Mouse (Mus musculus) spleen, adult 10 weeks (tissue): ENCODE measurements around the gene Tmem190. TPM values are rescaled to one million over a fixed set of nuclear protein-coding genes. Genes with fewer than 3 reads are reported as not detected.

ENCODE experiments used
- polyA plus RNA-seq: library from polyadenylated mRNA; stranded (reverse); fragments of 350-450 nt; fragmentation: Illumina TruSeq; extraction: RNeasy Lipid Tissue Mini Kit (QIAGEN cat#74804); gene quantifications from one replicate; pipeline ENCODE4 v1.2.3, GENCODE M21; 2015; ENCODE audit warnings: low replicate concordance; ENCODE audit not compliant: insufficient read depth

Tmem190 gene
- polyA plus RNA-seq = not detected

DNA sequence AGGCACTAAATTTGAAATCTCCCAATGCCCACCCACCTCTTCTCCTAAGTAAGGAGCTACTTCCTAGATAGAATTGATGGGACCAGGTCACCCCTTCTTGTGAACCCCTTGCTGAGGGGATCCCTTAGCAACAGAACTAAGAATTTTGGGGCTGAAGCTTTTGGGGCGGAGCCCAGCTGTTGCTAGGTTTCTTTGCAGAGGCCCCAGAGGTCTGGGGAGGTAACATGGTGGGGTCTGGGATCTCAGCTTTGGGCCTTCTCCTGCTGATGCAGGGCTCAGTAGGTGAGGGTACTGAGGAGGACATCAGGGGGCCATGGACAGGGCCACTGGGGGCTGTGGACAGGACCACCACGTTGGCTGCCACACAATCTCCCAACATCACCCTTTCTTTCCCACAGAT lies at the start of gene Tmem190, which contains the start of gene Il11:
Gene Tmem190 (plus strand): TSS at position 179 of the 400 bp plus-strand sequence.
Gene Il11 (minus strand): TSS at position 101 of the 400 bp plus-strand sequence.

DNA sequence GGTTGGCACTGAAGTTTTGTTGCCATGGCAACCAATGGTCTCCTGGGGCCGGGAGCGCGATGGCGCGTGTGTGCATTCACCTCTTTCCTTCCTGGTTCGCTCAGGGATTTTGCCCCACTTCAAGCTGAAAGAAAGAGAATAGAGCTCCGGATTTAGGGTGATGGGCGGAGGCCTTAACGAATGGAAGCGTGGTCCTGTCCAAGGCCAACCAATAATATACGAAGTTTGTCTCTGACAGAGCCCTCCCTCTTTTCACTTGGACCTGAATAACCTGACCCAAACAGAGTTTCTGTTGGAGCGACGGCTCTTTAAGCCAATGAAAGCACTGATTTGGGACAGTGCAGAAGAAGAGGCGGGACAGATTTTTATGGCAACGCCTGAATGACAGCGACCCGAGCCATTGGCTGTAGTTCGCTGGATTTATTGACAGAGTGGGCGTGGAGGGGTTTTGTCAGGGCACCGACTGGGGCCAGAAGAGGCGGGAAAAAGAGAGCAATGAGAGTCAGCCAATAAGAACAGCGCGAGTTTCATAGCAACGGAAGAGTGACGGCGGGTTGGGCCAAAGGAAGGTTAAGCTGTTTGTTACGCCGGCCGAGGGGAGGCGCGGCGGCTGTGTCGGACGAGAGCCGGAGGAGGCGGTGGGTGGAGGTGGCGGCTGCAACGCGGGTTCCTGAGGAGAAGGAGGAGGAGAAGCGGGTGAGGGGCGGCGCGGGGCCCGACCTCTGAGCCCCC lies 43.0 kb upstream of the Tmem190 start, which contains the start of gene Kmt5c:
Gene Kmt5c (plus strand): TSS at position 572 of the 732 bp plus-strand sequence.

DNA sequence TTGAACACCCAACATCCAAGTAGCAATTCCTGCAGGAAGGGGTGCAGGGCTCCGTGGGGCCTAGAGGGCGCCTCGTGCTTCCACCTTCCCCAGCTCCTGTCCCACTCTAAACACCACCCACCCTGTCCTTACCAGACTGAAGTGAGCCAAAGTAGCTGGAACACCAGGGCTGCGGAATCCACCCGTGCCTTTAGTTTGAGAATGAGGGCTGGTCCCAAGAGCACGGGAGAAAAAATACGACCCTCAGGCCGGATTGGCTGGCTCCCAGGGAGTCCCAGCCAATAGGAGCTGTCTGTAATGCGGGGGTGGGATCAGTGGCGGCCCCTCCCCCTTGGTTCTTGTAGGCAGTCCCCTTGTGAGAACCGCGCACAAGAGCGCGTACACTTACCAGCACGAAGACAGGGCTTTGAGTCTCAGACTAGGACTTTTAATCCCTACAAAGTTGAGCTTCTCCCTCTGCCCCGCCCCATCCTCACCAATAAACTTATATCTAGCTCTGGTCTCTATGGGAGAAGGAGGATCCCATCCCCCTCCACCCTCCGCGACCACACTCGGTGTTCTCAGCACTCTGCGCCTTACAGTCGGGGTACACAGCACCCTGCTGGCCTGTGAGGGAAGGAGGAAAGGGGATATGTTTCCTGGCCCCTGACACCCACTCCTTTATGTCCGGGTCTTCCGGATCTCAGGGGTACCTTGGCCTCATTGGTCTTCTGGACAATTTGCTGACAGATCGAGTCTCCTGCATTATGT lies 29.7 kb upstream of the Tmem190 start, which contains the start of gene Cox6b2:
Gene Cox6b2 (minus strand): TSS at position 274 of the 750 bp plus-strand sequence.

DNA sequence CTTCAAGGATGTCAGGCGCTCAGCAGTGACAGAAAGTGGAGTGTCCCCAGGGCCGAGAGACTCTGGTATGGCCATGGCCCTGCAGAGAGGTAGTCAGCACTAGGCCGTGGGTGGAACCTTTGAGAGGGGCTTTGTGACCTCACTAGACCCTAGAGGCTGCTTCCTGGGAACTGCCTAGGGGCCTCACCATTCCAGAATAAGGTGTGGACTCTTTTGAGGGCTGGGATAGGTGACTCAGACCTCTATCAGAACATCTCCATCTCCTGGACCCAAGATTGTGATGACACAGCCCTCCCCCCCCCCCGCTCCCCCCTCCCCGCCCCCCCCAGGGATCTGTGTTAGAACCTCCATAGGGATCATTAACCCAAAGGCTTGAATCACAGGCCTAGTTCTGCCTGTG lies 11.5 kb upstream of the Tmem190 start, which contains the start of gene Fam71e2:
Gene Fam71e2 (minus strand): TSS at position 101 of the 400 bp plus-strand sequence.

DNA sequence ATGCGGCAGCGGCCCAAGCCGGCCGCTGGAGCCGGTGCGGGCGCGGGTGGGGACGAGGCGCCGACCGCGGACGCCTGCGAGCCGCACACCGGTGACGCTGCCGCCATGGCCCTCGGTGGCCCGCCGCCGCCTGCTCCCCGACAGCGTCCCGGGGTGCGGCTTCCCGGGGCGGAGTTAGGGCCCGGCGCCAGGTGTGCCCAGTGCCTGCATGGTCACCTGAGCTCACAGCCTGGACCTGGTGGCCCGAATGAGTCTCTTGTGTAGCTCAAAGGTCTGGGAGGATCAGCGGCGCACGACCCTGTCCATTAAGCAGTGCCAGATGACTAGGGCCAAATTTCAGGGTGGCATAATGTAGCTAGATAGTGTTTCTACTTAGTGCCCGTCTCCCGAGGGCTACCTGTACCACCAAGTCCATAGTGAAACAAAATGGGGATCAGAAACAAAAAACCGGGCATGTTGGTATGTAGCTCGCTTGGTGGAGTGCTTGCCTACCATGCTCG lies 6.7 kb downstream of the Tmem190 start, which contains the start of gene Tmem238:
Gene Tmem238 (minus strand): TSS at position 221 of the 500 bp plus-strand sequence.

DNA sequence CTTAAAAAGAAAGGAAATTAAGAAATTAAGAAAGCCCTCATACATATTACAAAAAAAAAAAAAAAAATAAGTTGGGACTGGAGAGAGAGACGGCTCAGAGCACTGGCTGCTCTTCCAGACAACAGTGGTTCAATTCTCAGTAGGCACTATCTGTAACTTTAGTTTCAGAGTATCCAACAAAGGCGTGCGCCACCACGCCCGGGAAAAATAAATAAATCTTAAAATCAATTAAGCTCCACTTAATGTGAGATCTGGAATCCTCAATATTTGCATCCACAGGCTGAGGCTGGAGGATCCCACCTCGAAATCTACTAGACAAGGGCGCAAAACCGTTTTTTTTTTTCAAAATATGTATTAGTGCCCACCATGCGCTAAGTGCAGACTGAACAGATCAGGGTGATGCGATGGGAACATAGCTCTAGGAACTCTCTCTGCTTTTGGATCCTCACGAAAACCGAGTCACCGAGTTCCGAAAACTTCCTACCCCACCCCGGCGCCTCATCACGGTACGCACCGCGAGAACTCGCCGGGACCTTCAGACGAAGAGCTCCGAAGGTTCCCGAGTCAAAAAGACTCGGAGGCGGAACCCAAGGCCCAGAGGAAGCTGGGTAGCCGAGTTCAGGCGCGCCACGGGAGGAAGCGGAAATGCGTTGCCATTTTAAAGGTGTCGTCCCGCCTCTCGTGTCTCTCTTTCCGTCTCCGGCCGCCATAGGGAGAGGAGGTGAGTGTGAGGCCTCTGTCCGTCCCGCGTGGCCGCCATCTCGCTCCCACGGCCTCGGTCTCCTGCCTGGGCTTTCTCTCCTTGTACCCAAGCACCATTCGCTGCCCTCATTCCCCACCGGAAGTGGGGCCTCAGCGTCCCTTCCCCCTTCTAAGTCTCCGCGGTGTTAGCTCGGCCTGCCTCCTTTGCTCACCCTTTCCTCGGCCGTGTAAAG lies 9.8 kb downstream of the Tmem190 start, which contains the start of gene Rpl28:
Gene Rpl28 (plus strand): TSS at position 597 of the 935 bp plus-strand sequence.

DNA sequence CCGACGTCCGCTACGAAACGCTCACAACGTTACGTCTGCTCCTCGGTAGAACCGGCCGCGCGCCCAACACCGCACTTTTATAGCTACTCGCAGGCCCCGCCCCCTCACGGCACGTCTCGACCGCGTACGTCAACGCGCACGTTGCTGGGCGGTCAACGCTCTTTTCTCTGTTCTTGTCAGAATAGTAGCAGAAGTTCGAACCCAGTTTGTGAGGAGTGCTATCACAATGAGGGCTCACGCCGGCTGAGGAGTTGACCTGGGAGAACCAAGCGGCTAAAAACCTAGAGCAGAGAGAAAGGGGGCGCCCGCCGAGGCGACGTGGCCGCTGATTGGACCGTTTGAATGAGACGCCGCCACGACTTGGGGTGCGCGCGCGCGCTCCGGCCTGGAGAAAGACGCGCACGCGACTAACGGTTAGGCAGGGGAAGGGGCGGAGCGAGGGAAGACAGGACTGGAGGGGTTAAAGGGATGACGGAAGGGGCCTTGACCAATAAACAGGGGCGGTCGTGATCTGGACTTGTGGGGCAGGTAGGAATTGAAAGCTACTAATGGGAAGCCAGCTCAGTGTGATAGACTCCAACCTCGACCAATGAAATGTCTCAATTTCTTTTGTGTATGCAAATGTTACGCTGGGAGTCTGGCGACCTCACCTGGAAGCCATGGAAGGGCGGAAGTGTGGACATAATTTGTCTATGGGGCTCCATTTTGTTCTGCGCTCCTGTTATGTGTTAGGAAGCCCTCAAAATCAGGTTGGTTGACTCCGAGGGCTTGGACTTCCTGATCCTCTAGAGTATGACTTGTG lies 29.8 kb downstream of the Tmem190 start, which contains the start of gene Ube2s:
Gene Ube2s (minus strand): TSS at position 288 of the 802 bp plus-strand sequence.

Other genes with a start within 250 kb of the Tmem190 start
- gene Syt5, start 235.4 kb upstream of the Tmem190 start, polyA plus RNA-seq = 0.18 TPM
- gene Ptprh, start 178.9 kb upstream of the Tmem190 start, polyA plus RNA-seq = 0.14 TPM
- gene Tmem86b, start 151.5 kb upstream of the Tmem190 start, polyA plus RNA-seq = 12.5 TPM
- gene Ppp6r1, start 123.9 kb upstream of the Tmem190 start, polyA plus RNA-seq = 69.8 TPM
- gene Hspbp1, start 97.9 kb upstream of the Tmem190 start, polyA plus RNA-seq = 4.8 TPM
- gene Brsk1, start 92.3 kb upstream of the Tmem190 start, polyA plus RNA-seq = 0.57 TPM
- 8.1 TPM for gene Tmem150b, start 57.7 kb upstream of the Tmem190 start, polyA plus RNA-seq
- 30.4 TPM for gene Kmt5c, start 42.8 kb upstream of the Tmem190 start, polyA plus RNA-seq
- 5.1 TPM for gene Cox6b2, start 29.8 kb upstream of the Tmem190 start, polyA plus RNA-seq
- gene Fam71e2, start 11.6 kb upstream of the Tmem190 start, polyA plus RNA-seq = not detected
- 0.11 TPM for gene Il11, start 78 bp upstream of the Tmem190 start, polyA plus RNA-seq
- gene Tmem238, start 6.7 kb downstream of the Tmem190 start, polyA plus RNA-seq = 1.6 TPM
- gene Rpl28, start 9.9 kb downstream of the Tmem190 start, polyA plus RNA-seq = 457 TPM
- gene Ube2s, start 29.7 kb downstream of the Tmem190 start, polyA plus RNA-seq = 78.0 TPM
- gene Shisa7, start 61.8 kb downstream of the Tmem190 start, polyA plus RNA-seq = 0.07 TPM
- gene Isoc2b, start 87.3 kb downstream of the Tmem190 start, polyA plus RNA-seq = 9.3 TPM
- gene Isoc2a, start 94.2 kb downstream of the Tmem190 start, polyA plus RNA-seq = 4.7 TPM
- not detected for gene Gm36210, start 123.6 kb downstream of the Tmem190 start, polyA plus RNA-seq
- gene Zfp628, start 132.3 kb downstream of the Tmem190 start, polyA plus RNA-seq = 1.1 TPM
- gene Nat14, start 139.1 kb downstream of the Tmem190 start, polyA plus RNA-seq = 2.1 TPM
- gene Ssc5d, start 142.8 kb downstream of the Tmem190 start, polyA plus RNA-seq = 1.2 TPM
- 0.76 TPM for gene Sbk2, start 181.5 kb downstream of the Tmem190 start, polyA plus RNA-seq
- gene Sbk3, start 188.2 kb downstream of the Tmem190 start, polyA plus RNA-seq = not detected
- gene Zfp579, start 213.2 kb downstream of the Tmem190 start, polyA plus RNA-seq = 38.0 TPM
- 1.5 TPM for gene Zfp524, start 231.5 kb downstream of the Tmem190 start, polyA plus RNA-seq
- 22.3 TPM for gene Fiz1, start 231.8 kb downstream of the Tmem190 start, polyA plus RNA-seq
- 0.32 TPM for gene Gm44973, start 232.6 kb downstream of the Tmem190 start, polyA plus RNA-seq
- 25.1 TPM for gene Zfp865, start 237.4 kb downstream of the Tmem190 start, polyA plus RNA-seq
- not detected for gene Ccdc106, start 237.6 kb downstream of the Tmem190 start, polyA plus RNA-seq